Mouse (Mus musculus) hindbrain, embryonic 15.5 days (tissue): ENCODE data around the gene Gm37240. TPM values are rescaled to one million over a fixed set of nuclear protein-coding genes. Genes with fewer than 3 reads are reported as not detected.

Experiments used
- ATAC-seq: fragments of 200-750 bp; cut with Nextera tagmentation; 2 replicates; pipeline ENCODE4 v1.8.0; 2017; ENCODE audit warnings: low read depth, moderate number of reproducible peaks, moderate TSS enrichment; ENCODE audit not compliant: low FRiP score
- H3K27ac ChIP-seq: fragments of 300-500 bp; sonication (generic); replicated peaks from 2 replicates; pipeline ENCODE4 v1.5.1; 2015; ENCODE audit warnings: mild to moderate bottlenecking, inconsistent platforms
- H3K27me3 ChIP-seq: fragments of 300-500 bp; sonication (generic); 2 replicates; pipeline ENCODE4 v1.6.1; 2015; ENCODE audit warnings: control low read depth, inconsistent platforms
- H3K36me3 ChIP-seq: fragments of 300-500 bp; sonication (generic); 2 replicates; pipeline ENCODE4 v1.6.1; 2015; ENCODE audit warnings: control low read depth, inconsistent platforms
- H3K4me1 ChIP-seq: fragments of 300-500 bp; sonication (generic); replicated peaks from 2 replicates; pipeline ENCODE4 v1.6.1; 2015; ENCODE audit warnings: control low read depth, inconsistent platforms
- H3K4me2 ChIP-seq: fragments of 300-500 bp; sonication (generic); 2 replicates; pipeline ENCODE4 v1.6.1; 2015; ENCODE audit warnings: moderate library complexity, mild to moderate bottlenecking, inconsistent platforms
- H3K4me3 ChIP-seq: fragments of 300-500 bp; sonication (generic); 2 replicates; pipeline ENCODE4 v1.5.1; 2015; ENCODE audit warnings: mild to moderate bottlenecking, inconsistent platforms
- H3K9ac ChIP-seq: fragments of 300-500 bp; sonication (generic); 2 replicates; pipeline ENCODE4 v1.6.1; 2015; ENCODE audit warnings: inconsistent platforms
- H3K9me3 ChIP-seq: fragments of 300-500 bp; sonication (generic); 2 replicates; pipeline ENCODE4 v1.6.1; 2016; ENCODE audit warnings: control low read depth, inconsistent platforms
- WGBS: fragments of 180-500 bp; shearing (Covaris S2); methylation state at CpG from one replicate; pipeline ENCODE4 v1.1.7; 2015; 5-methylcytosine and 5-hydroxymethylcytosine counted together
- polyA plus RNA-seq: library from polyadenylated mRNA; unstranded; fragments of >200 nt; fragmentation: Nextera tagmentation; extraction: Ambion mirVana; gene quantifications from 2 replicates; pipeline ENCODE4 v1.2.1, GENCODE M21; 2015

Gm37240 gene
- polyA plus RNA-seq, 1 experiment from 2014 or later: 0.87 TPM

- Histone ChIP-seq H3K4me3 (no peak overlapping the region), H3K4me2 (no peak overlapping the region), H3K27ac (no peak overlapping the region), H3K9ac (no peak overlapping the region), H3K36me3 (no peaks in the 10 kb centered on the region), H3K4me1 (peaks cover 10% of the 10 kb centered on the region; the same call in 1 of the 2 replicates), H3K27me3 (no peaks in the 10 kb centered on the region), H3K9me3 (no peaks in the 10 kb centered on the region)
- 30% methylated on average over 4 of the region's 4 CpGs for WGBS
- ATAC-seq: no peak
Measured at GRCm38 (mm10) chr3:85435406-85435805, 451.9 kb downstream of the Gm37240 start.

DNA sequence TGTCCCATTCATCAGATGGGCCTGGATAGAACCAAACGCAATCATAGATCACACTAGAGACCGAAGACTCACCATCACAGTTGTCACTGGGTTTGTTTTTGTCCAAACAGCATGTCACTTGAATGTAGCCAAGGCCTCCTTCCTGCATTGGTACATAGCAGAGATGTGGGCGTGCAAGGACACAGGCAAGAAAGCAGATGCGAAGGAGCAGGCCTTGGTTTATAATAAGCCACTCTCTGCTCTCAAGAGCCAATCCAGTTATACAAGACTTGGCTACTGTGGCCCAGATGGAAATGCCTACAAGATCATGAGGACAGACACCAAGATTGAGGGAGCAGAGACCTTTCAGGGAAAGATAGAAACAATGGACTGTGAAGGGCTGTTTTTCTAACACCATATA, 456.1 kb downstream of the Gm37240 start:
- no peak for ATAC-seq
- whole genome bisulfite sequencing: 93% methylated on average over 4 of the region's 4 CpGs

GRCm38 (mm10) chr3:85423376-85423997, 463.8 kb downstream of the Gm37240 start:
- H3K9ac ChIP-seq: no peak overlapping the region
- H3K4me2 ChIP-seq: no peak overlapping the region
- ATAC-seq: no peak

More for the DNA sequence above, 456.1 kb downstream of the Gm37240 start:
- H3K9ac ChIP-seq: no peak overlapping the region
- no peaks in the 10 kb centered on the region for H3K36me3 ChIP-seq
- no peaks in the 10 kb centered on the region for H3K9me3 ChIP-seq
- no peaks in the 10 kb centered on the region for H3K27me3 ChIP-seq
- no peak overlapping the region for H3K4me2 ChIP-seq
- H3K4me3 ChIP-seq: no peak overlapping the region
- H3K27ac ChIP-seq: no peak overlapping the region
- peaks cover 9% of the 10 kb centered on the region; the same call in 1 of the 2 replicates for H3K4me1 ChIP-seq

GRCm38 (mm10) chr3:85421403-85421802, 465.9 kb downstream of the Gm37240 start:
- Histone ChIP-seq H3K9ac (no peak overlapping the region), H3K4me3 (no peak overlapping the region), H3K27ac (no peak overlapping the region), H3K9me3 (no peaks in the 10 kb centered on the region), H3K4me1 (no peaks in the 10 kb centered on the region), H3K36me3 (no peaks in the 10 kb centered on the region), H3K27me3 (no peaks in the 10 kb centered on the region), H3K4me2 (no peak overlapping the region)
- WGBS: 69% methylated on average over 9 of the region's 9 CpGs
- no peak for ATAC-seq

More at GRCm38 (mm10) chr3:85423376-85423997, 463.8 kb downstream of the Gm37240 start:
- 67% methylated on average over 5 of the region's 5 CpGs for WGBS
- Histone ChIP-seq H3K27me3 (no peaks in the 10 kb centered on the region), H3K27ac (no peak overlapping the region), H3K36me3 (no peaks in the 10 kb centered on the region), H3K4me1 (no peaks in the 10 kb centered on the region), H3K4me3 (no peak overlapping the region), H3K9me3 (no peaks in the 10 kb centered on the region)

DNA sequence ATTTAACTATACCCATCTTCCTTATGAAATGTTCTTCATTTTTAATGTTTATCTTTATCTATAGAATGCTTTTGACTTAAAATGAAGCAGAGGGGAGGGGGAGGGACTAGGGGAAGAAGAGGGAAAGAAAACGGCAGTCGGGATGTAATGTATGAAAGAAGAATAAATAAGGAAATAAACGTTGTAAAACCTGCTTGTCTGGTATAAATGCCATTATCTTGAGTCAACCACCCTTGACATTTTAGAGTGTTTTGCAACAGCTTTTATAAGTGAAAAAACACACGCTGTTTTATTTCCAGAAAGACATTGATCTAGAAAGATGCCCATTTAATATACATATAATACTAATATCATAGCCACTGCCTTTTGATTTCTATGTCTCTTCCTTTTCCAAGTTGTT, 469.7 kb downstream of the Gm37240 start:
- H3K9ac ChIP-seq: no peak overlapping the region
- no peak for ATAC-seq
- 84% methylated on average over 4 of the region's 4 CpGs for WGBS

GRCm38 (mm10) chr3:85398841-85399240, 488.5 kb downstream of the Gm37240 start:
- H3K4me2 ChIP-seq: no peak overlapping the region
- no peak overlapping the region for H3K9ac ChIP-seq
- H3K4me3 ChIP-seq: no peak overlapping the region
- H3K27ac ChIP-seq: no peak overlapping the region
- no peaks in the 10 kb centered on the region for H3K9me3 ChIP-seq
- ATAC-seq: no peak
- H3K36me3 ChIP-seq: no peaks in the 10 kb centered on the region
- H3K27me3 ChIP-seq: no peaks in the 10 kb centered on the region
- H3K4me1 ChIP-seq: no peaks in the 10 kb centered on the region

More for the DNA sequence above, 469.7 kb downstream of the Gm37240 start:
- H3K4me2 ChIP-seq: no peak overlapping the region
- H3K27me3 ChIP-seq: no peaks in the 10 kb centered on the region
- no peak overlapping the region for H3K4me3 ChIP-seq
- H3K9me3 ChIP-seq: no peaks in the 10 kb centered on the region
- H3K4me1 ChIP-seq: no peaks in the 10 kb centered on the region
- H3K27ac ChIP-seq: no peak overlapping the region
- H3K36me3 ChIP-seq: no peaks in the 10 kb centered on the region

DNA sequence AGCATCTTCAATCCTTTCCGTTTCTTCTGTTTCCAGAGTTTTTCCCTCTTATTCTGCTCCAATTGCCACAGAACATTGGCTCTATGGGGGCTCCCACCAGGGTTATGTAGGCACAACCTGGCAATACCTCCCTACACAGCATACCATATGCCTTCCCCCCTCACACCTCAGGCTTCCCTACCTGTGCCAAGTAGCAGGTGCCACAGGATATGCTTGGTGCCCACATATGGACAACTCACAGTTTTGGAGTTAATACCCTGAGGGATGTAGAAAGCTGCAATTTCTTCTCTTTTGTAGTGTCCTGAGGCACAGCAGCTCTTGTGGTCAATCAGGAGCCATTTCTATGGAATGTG, 488.9 kb downstream of the Gm37240 start:
- Histone ChIP-seq H3K4me2 (no peak overlapping the region), H3K27me3 (no peaks in the 10 kb centered on the region), H3K9me3 (no peaks in the 10 kb centered on the region), H3K27ac (no peak overlapping the region), H3K4me3 (no peak overlapping the region), H3K4me1 (no peaks in the 10 kb centered on the region), H3K9ac (no peak overlapping the region), H3K36me3 (no peaks in the 10 kb centered on the region)
- 100% methylated on average over 1 of the region's 1 CpGs for WGBS
- no peak for ATAC-seq

GRCm38 (mm10) chr3:85397816-85398482, 489.4 kb downstream of the Gm37240 start:
- no peak overlapping the region for H3K9ac ChIP-seq

DNA sequence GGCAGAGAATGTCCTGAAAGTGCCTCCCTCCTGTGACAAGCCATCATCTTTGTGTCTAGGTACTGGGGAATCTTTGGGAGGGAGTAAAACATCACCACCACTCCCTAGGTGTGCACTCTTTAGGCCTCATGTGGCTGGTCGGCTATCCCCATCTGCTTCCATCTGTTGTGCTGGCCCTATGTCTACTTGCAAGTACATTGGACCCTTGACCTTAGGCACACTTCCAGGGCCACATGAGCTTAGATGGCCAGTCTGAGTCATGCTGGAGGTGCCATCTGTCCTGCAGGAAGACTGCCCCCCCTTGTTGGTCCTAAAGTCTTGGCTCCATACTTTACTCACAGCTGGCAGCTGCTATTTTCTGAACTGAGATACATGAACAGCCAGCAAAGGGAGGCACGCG, 493.9 kb downstream of the Gm37240 start:
- no peak overlapping the region for H3K4me2 ChIP-seq
- no peak overlapping the region for H3K4me3 ChIP-seq
- WGBS: 93% methylated on average over 3 of the region's 3 CpGs
- H3K9ac ChIP-seq: no peak overlapping the region
- H3K9me3 ChIP-seq: no peaks in the 10 kb centered on the region
- no peaks in the 10 kb centered on the region for H3K4me1 ChIP-seq
- no peaks in the 10 kb centered on the region for H3K36me3 ChIP-seq
- no peak for ATAC-seq
- no peaks in the 10 kb centered on the region for H3K27me3 ChIP-seq
- no peak overlapping the region for H3K27ac ChIP-seq

More at GRCm38 (mm10) chr3:85397816-85398482, 489.4 kb downstream of the Gm37240 start:
- Histone ChIP-seq H3K27ac (no peak overlapping the region), H3K4me2 (no peak overlapping the region), H3K36me3 (no peaks in the 10 kb centered on the region), H3K9me3 (no peaks in the 10 kb centered on the region), H3K4me1 (no peaks in the 10 kb centered on the region), H3K27me3 (no peaks in the 10 kb centered on the region), H3K4me3 (no peak overlapping the region)
- no peak for ATAC-seq

DNA sequence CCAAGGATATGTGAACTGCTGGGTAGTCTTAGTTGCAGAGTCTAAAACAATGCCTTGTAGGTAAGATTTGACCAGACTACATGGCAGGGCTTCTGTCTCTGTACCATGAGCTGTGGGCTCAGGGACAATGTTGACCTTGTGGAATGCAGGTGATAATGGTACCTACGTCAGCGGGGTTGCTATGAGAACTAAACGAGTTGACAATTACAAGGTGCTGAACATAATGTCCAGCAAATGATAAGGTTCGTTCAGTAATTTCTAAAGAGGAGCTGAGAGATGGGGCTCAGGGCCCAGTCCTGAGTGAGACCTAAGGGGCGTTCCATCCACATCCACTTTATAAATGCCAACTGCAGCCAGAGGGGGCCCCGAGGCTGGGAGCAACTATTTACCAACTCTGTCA, 495.6 kb downstream of the Gm37240 start:
- Histone ChIP-seq H3K9me3 (no peaks in the 10 kb centered on the region), H3K27me3 (no peaks in the 10 kb centered on the region), H3K9ac (no peak overlapping the region), H3K4me2 (no peak overlapping the region), H3K4me1 (no peaks in the 10 kb centered on the region), H3K27ac (no peak overlapping the region), H3K36me3 (no peaks in the 10 kb centered on the region), H3K4me3 (no peak overlapping the region)
- 92% methylated on average over 6 of the region's 6 CpGs for WGBS
- no peak for ATAC-seq

GRCm38 (mm10) chr3:85391111-85391510, 496.2 kb downstream of the Gm37240 start:
- no peaks in the 10 kb centered on the region for H3K27me3 ChIP-seq
- H3K4me3 ChIP-seq: no peak overlapping the region
- no peaks in the 10 kb centered on the region for H3K4me1 ChIP-seq
- ATAC-seq: no peak
- H3K27ac ChIP-seq: no peak overlapping the region
- no peaks in the 10 kb centered on the region for H3K36me3 ChIP-seq
- H3K9me3 ChIP-seq: no peaks in the 10 kb centered on the region
- no peak overlapping the region for H3K4me2 ChIP-seq
- 89% methylated on average over 2 of the region's 2 CpGs for WGBS
- H3K9ac ChIP-seq: no peak overlapping the region

DNA sequence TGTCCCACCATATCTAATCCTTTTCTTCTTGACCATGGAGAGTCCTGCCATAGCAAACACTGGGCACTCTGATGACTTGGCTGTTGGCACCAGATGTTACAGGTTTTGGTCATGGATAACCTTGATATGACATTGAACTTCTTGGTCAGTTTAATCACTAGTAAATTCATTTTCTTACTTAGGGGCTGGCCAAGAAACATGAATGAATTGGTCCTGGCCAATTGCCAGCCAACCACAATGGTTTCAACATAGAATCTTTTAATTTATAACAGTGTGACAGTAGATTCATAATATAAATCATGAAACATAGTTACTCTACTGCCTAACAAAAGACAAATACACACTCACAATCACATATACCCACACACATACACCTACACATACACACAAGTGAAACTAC, 501.9 kb downstream of the Gm37240 start:
- no peak overlapping the region for H3K27ac ChIP-seq
- H3K9me3 ChIP-seq: no peaks in the 10 kb centered on the region
- H3K36me3 ChIP-seq: no peaks in the 10 kb centered on the region
- no peaks in the 10 kb centered on the region for H3K4me1 ChIP-seq
- no peaks in the 10 kb centered on the region for H3K27me3 ChIP-seq
- ATAC-seq: no peak
- H3K4me3 ChIP-seq: no peak overlapping the region
- no peak overlapping the region for H3K9ac ChIP-seq
- H3K4me2 ChIP-seq: no peak overlapping the region

DNA sequence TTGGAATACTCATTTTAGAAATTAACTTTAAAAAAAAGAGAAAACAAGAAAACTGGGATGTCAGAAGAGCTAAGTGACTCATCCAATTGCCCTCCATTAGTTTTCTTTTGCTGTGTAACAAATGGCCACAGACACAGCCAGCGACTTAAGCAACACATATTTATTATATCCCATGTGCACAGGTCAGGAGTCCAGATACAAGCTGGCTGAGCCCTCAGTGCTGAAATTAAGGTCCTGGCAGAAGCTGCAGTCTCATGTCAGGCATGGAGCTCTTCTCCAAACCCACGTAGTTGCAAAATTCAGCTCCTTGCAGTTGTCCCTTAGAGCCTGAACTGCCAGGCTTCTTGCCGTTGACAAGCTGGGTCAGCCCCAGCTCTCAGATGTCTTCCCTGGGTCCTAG, 504.0 kb downstream of the Gm37240 start:
- no peak overlapping the region for H3K27ac ChIP-seq
- peaks cover 5% of the 10 kb centered on the region for H3K4me1 ChIP-seq
- no peak overlapping the region for H3K4me3 ChIP-seq
- H3K27me3 ChIP-seq: no peaks in the 10 kb centered on the region
- WGBS: 91% methylated on average over 3 of the region's 3 CpGs
- no peaks in the 10 kb centered on the region for H3K9me3 ChIP-seq
- no peak overlapping the region for H3K4me2 ChIP-seq
- no peaks in the 10 kb centered on the region for H3K36me3 ChIP-seq
- H3K9ac ChIP-seq: no peak overlapping the region
- ATAC-seq: no peak
